Mouse (Mus musculus): Measurements from ENCODE around the gene Xbp1.

GRCm38 (mm10) chr11:5562625-5563268 lies 42.3 kb downstream of the Xbp1 start:
- TF ChIP-seq CTCF (IDR thresholded peaks at IDR 0.05; ENCODE audit: low read depth, low read length) (peak; percentile 24), POLR2A (IDR thresholded peaks at IDR 0.05; ENCODE audit: insufficient read depth, low read length) (no peak), EP300 (IDR thresholded peaks at IDR 0.05; ENCODE audit: insufficient read depth, low read depth, low read length) (0 out of 2 replicates have a peak, but pooled peaks have one; percentile 50)
